Mouse (Mus musculus) limb, embryonic 15.5 days (tissue): ENCODE measurements around the gene Ugt1a6a. TPM values are rescaled to one million over a fixed set of nuclear protein-coding genes. Genes with fewer than 3 reads are reported as not detected.

Experiments
- ATAC-seq: fragments of 200-750 bp; cut with Nextera tagmentation; 2 replicates; pipeline ENCODE4 v1.8.0; 2017; ENCODE audit warnings: low read depth, moderate TSS enrichment; ENCODE audit not compliant: insufficient number of reproducible peaks, low FRiP score, low TSS enrichment
- H3K27ac ChIP-seq: fragments of 300-500 bp; sonication (generic); 2 replicates; pipeline ENCODE4 v1.5.1; 2015; ENCODE audit warnings: moderate library complexity, mild to moderate bottlenecking, inconsistent platforms
- H3K27me3 ChIP-seq: fragments of 300-500 bp; sonication (generic); 2 replicates; pipeline ENCODE4 v1.6.1; 2015; ENCODE audit warnings: inconsistent platforms
- H3K36me3 ChIP-seq: fragments of 300-500 bp; sonication (generic); 2 replicates; pipeline ENCODE4 v1.6.1; 2015; ENCODE audit warnings: inconsistent platforms
- H3K4me1 ChIP-seq: fragments of 300-500 bp; sonication (generic); 2 replicates; pipeline ENCODE4 v1.6.1; 2015; ENCODE audit warnings: inconsistent platforms
- H3K4me2 ChIP-seq: fragments of 300-500 bp; sonication (generic); 2 replicates; pipeline ENCODE4 v1.6.1; 2015; ENCODE audit warnings: mild to moderate bottlenecking, inconsistent platforms
- H3K4me3 ChIP-seq: fragments of 300-500 bp; sonication (generic); 2 replicates; pipeline ENCODE4 v1.5.1; 2015; ENCODE audit warnings: mild to moderate bottlenecking, inconsistent platforms
- H3K9ac ChIP-seq: fragments of 300-500 bp; sonication (generic); 2 replicates; pipeline ENCODE4 v1.6.1; 2015; ENCODE audit warnings: inconsistent platforms
- H3K9me3 ChIP-seq: fragments of 300-500 bp; sonication (generic); 2 replicates; pipeline ENCODE4 v1.6.1; 2016; ENCODE audit warnings: inconsistent platforms
- WGBS: fragments of 180-500 bp; shearing (Covaris S2); methylation state at CpG from one replicate; pipeline ENCODE4 v1.1.7; 2015; 5-methylcytosine and 5-hydroxymethylcytosine counted together
- polyA plus RNA-seq: library from polyadenylated mRNA; unstranded; fragments of >200 nt; fragmentation: Nextera tagmentation; extraction: Ambion mirVana; gene quantifications from 2 replicates; pipeline ENCODE4 v1.2.1, GENCODE M21; 2015

Gene Ugt1a6a
- polyA plus RNA-seq, 1 experiment from 2014 or later, result 7.5 TPM

DNA sequence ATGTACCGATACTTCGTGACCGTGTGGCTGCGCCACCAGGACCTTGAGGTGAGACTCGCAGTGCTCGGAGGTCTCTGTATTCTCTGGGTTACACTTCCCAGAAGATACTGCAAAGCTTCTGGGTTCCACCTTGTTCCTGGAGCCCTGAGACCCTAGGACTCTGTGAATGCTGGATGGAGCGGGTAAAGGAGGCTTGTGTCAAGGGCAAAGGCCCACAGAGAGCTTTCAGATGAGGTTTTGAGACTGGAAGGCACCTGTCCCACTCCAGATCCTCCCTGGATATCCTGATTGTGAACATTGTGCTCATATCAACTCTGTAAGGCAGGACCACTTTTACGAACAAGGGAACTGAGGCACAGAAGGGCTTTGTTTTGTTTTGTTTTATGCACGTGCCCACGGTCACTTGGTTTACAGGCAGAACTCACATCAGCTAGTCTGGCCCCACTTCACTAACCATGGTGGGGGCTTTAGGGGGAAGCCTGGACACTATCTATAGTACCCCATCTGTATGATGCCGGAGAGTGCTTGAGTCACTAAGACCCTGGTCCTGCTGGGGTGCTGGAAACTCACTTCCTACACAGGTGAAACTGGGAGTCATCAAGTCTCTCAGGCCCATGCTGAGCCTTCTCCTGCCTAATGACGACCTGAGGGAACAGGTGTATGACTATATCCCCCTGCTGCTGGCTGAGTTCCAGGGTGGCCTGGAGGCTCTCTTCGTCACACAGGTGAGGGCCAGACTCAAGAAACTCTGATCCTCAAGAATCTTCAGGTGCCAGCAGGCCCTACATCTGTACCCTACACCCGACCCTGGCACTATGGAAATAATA lies 99.0 kb downstream of the Ugt1a6a start:
- no peak overlapping the region for H3K4me2 ChIP-seq
- H3K4me3 ChIP-seq, result no peak overlapping the region
- no peaks in the 10 kb centered on the region for H3K27me3 ChIP-seq
- no peak overlapping the region for H3K27ac ChIP-seq
- no peak overlapping the region for H3K9ac ChIP-seq
- no peak for ATAC-seq
- WGBS, result 66% methylated on average over 14 of the region's 14 CpGs
- no peaks in the 10 kb centered on the region for H3K4me1 ChIP-seq
- no peaks in the 10 kb centered on the region for H3K36me3 ChIP-seq
- peaks cover 64% of the 10 kb centered on the region for H3K9me3 ChIP-seq

DNA sequence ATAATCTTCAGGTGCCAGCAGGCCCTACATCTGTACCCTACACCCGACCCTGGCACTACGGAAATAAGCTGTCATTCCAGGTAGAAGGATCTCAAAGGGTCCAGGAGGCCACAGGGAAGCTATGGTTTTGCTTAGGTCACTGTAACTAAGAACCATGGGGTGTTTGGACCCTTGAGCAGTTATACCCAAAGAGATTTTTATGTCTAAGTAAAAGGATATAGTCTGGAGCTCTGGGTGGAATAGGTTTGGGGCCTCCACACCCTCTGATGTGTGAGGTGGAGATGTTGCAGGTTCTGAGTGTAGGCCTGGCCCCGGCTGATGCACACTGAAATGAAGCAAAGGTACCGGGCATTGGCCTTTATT lies 99.6 kb downstream of the Ugt1a6a start:
- no peak overlapping the region for H3K9ac ChIP-seq
- WGBS, result 61% methylated on average over 4 of the region's 4 CpGs

DNA sequence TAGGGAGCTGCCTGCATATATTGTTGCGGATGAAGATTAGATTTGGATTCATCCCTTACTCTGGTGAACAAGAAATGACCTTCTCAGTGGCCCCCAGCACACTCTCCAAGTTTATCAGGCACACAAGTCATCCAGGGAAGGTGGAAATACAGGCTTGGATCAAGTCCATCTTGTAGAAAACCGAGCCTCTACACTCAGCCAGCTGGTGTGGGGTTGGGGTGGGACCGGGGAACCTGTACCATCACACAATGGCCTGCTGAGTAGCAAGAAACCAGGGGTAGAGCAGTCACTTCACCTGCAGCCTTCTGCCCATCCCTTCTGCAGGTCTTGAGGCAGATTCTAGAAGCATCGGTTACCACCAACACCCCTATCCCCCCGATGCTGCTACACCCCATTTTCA lies 100.0 kb downstream of the Ugt1a6a start:
- Histone ChIP-seq H3K27me3 (no peaks in the 10 kb centered on the region), H3K9ac (no peak overlapping the region), H3K4me3 (no peak overlapping the region), H3K4me2 (no peak overlapping the region), H3K36me3 (no peaks in the 10 kb centered on the region), H3K27ac (no peak overlapping the region), H3K4me1 (no peaks in the 10 kb centered on the region), H3K9me3 (peaks cover 64% of the 10 kb centered on the region)
- WGBS, result 44% methylated on average over 5 of the region's 5 CpGs
- ATAC-seq, result no peak

More for the DNA sequence above, 99.6 kb downstream of the Ugt1a6a start:
- H3K4me1 ChIP-seq, result no peaks in the 10 kb centered on the region
- no peak for ATAC-seq
- no peak overlapping the region for H3K4me2 ChIP-seq
- no peak overlapping the region for H3K27ac ChIP-seq
- no peak overlapping the region for H3K4me3 ChIP-seq
- H3K9me3 ChIP-seq, result peaks cover 64% of the 10 kb centered on the region
- no peaks in the 10 kb centered on the region for H3K36me3 ChIP-seq
- H3K27me3 ChIP-seq, result no peaks in the 10 kb centered on the region

- Histone ChIP-seq H3K4me3 (no peak overlapping the region), H3K4me2 (no peak overlapping the region), H3K9ac (no peak overlapping the region), H3K9me3 (peaks cover 64% of the 10 kb centered on the region), H3K4me1 (no peaks in the 10 kb centered on the region), H3K27me3 (no peaks in the 10 kb centered on the region), H3K36me3 (no peaks in the 10 kb centered on the region), H3K27ac (no peak overlapping the region)
- 60% methylated on average over 11 of the region's 11 CpGs for WGBS
- ATAC-seq, result peak; percentile 3; the same call in 1 of the 2 replicates
These were observed 100.7 kb downstream of the Ugt1a6a start for GRCm38 (mm10) chr1:88235046-88235893.

GRCm38 (mm10) chr1:88235894-88236415 lies 101.3 kb downstream of the Ugt1a6a start:
- H3K27me3 ChIP-seq, result no peaks in the 10 kb centered on the region
- no peak overlapping the region for H3K4me3 ChIP-seq
- no peak for ATAC-seq
- peaks cover 70% of the 10 kb centered on the region for H3K9me3 ChIP-seq
- H3K27ac ChIP-seq, result no peak overlapping the region
- 61% methylated on average over 4 of the region's 4 CpGs for WGBS
- no peaks in the 10 kb centered on the region for H3K36me3 ChIP-seq
- no peak overlapping the region for H3K9ac ChIP-seq
- H3K4me1 ChIP-seq, result no peaks in the 10 kb centered on the region
- no peak overlapping the region for H3K4me2 ChIP-seq

DNA sequence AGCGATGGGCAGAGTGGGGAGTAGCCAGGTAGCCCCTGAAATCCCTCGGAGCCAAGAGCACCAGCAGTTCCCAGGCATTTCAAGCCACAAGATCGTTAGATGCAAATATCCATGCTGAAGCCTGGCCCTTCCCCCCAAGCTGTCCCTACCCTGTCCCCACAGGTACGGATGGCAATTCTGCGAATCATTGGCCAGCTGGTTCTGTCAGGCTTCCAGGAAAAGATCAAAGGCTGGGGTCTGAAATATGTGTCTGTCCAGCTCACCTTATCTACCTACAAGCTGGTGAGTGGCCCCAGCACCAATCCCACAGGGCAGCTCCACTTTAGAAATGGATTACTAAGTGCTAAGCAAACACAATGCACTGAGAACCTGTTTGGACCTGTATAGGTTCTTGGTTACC lies 102.7 kb downstream of the Ugt1a6a start:
- H3K4me3 ChIP-seq, result no peak overlapping the region
- H3K9ac ChIP-seq, result no peak overlapping the region
- WGBS, result 74% methylated on average over 5 of the region's 5 CpGs
- no peaks in the 10 kb centered on the region for H3K4me1 ChIP-seq
- H3K4me2 ChIP-seq, result no peak overlapping the region
- no peaks in the 10 kb centered on the region for H3K27me3 ChIP-seq
- H3K27ac ChIP-seq, result no peak overlapping the region
- peaks cover 60% of the 10 kb centered on the region for H3K9me3 ChIP-seq
- ATAC-seq, result no peak
- H3K36me3 ChIP-seq, result no peaks in the 10 kb centered on the region

GRCm38 (mm10) chr1:88238771-88239170 lies 104.2 kb downstream of the Ugt1a6a start:
- Histone ChIP-seq H3K27me3 (no peaks in the 10 kb centered on the region), H3K4me3 (no peak overlapping the region), H3K9ac (no peak overlapping the region), H3K4me1 (no peaks in the 10 kb centered on the region), H3K27ac (no peak overlapping the region), H3K4me2 (no peak overlapping the region), H3K36me3 (no peaks in the 10 kb centered on the region), H3K9me3 (peaks cover 59% of the 10 kb centered on the region)
- WGBS, result 77% methylated on average over 6 of the region's 6 CpGs
- ATAC-seq, result no peak

DNA sequence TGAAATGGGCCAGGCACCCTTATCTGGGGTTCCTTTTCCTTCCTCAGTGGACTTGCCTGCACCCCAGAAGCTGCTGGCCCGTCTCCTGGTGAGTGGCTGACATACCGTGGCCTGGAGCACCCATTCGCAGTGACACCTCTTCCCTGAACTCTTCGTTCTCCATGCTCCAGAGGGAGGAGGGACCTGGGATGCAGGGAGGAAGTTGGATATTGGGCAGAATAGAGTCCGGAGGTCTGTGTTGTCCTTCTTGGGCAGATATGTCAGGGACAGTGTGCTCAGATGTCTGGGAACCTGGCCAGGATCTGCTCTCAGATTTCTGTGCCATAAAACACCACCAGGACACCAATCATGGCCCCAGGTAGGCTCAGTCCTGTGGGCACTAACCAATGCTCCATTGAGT lies 105.5 kb downstream of the Ugt1a6a start:
- Histone ChIP-seq H3K36me3 (no peaks in the 10 kb centered on the region), H3K4me2 (no peak overlapping the region), H3K9me3 (peaks cover 58% of the 10 kb centered on the region), H3K9ac (no peak overlapping the region), H3K27me3 (no peaks in the 10 kb centered on the region), H3K4me1 (no peaks in the 10 kb centered on the region), H3K4me3 (no peak overlapping the region), H3K27ac (no peak overlapping the region)
- 73% methylated on average over 5 of the region's 5 CpGs for WGBS
- no peak for ATAC-seq

DNA sequence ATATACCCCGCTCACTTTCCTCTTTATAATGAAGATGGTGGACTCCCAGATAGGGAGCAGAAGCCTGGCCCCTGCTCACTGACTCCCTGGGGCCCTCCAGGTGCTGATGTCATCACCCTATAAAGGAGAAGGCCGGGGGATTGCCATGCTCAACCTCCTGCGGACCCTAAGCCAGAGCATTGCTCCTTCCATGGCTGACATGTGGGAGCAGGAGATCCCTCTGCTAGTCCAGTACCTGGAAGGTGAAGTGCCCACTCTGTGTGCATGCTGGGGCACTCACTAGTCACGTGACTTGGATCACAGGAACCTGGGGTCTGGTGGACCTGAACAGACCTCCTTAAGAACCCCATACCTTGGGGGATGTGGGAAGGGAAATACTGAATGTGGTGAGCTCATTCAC lies 106.0 kb downstream of the Ugt1a6a start:
- Histone ChIP-seq H3K4me3 (no peak overlapping the region), H3K9me3 (peaks cover 57% of the 10 kb centered on the region), H3K27me3 (no peaks in the 10 kb centered on the region), H3K4me2 (no peak overlapping the region), H3K36me3 (no peaks in the 10 kb centered on the region), H3K4me1 (no peaks in the 10 kb centered on the region), H3K9ac (no peak overlapping the region), H3K27ac (no peak overlapping the region)
- WGBS, result 71% methylated on average over 4 of the region's 4 CpGs
- no peak for ATAC-seq

DNA sequence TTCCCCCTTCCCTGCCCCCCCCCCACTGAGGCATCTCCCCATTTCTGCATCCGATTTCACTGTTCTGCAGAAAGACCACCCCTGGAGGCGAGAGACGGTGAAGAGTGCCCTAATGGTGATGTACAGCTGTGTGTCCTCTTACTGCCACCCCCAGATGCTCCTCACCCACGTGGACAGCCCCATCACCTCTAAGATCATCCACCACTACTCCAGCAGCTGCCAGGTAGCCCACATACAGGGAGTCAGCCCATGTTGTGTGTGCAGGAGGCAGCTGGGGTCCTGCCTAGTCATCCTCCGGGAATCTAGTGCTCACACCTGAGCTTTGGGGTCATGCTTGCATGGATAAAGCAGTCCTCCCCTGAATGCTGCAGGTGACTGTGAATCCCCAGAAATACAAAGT lies 109.3 kb downstream of the Ugt1a6a start:
- ATAC-seq, result no peak
- H3K9ac ChIP-seq, result no peak overlapping the region
- WGBS, result 64% methylated on average over 5 of the region's 5 CpGs

GRCm38 (mm10) chr1:88245881-88246280 lies 111.3 kb downstream of the Ugt1a6a start:
- H3K9ac ChIP-seq, result no peak overlapping the region
- H3K4me1 ChIP-seq, result no peaks in the 10 kb centered on the region
- H3K4me3 ChIP-seq, result no peak overlapping the region
- no peaks in the 10 kb centered on the region for H3K36me3 ChIP-seq
- WGBS, result 78% methylated on average over 6 of the region's 6 CpGs
- no peaks in the 10 kb centered on the region for H3K27me3 ChIP-seq
- peaks cover 62% of the 10 kb centered on the region for H3K9me3 ChIP-seq
- H3K27ac ChIP-seq, result no peak overlapping the region
- H3K4me2 ChIP-seq, result no peak overlapping the region
- ATAC-seq, result no peak

More for the DNA sequence above, 109.3 kb downstream of the Ugt1a6a start:
- no peak overlapping the region for H3K4me2 ChIP-seq
- no peaks in the 10 kb centered on the region for H3K27me3 ChIP-seq
- H3K9me3 ChIP-seq, result peaks cover 63% of the 10 kb centered on the region
- H3K27ac ChIP-seq, result no peak overlapping the region
- no peaks in the 10 kb centered on the region for H3K36me3 ChIP-seq
- no peaks in the 10 kb centered on the region for H3K4me1 ChIP-seq
- H3K4me3 ChIP-seq, result no peak overlapping the region

GRCm38 (mm10) chr1:88246386-88246785 lies 111.8 kb downstream of the Ugt1a6a start:
- H3K9ac ChIP-seq, result no peak overlapping the region
- no peaks in the 10 kb centered on the region for H3K4me1 ChIP-seq
- no peak for ATAC-seq
- H3K9me3 ChIP-seq, result peaks cover 64% of the 10 kb centered on the region
- H3K4me2 ChIP-seq, result no peak overlapping the region
- H3K27me3 ChIP-seq, result no peaks in the 10 kb centered on the region
- 48% methylated on average over 6 of the region's 6 CpGs for WGBS
- no peak overlapping the region for H3K4me3 ChIP-seq
- H3K27ac ChIP-seq, result no peak overlapping the region
- H3K36me3 ChIP-seq, result no peaks in the 10 kb centered on the region
